Mouse (Mus musculus): ENCODE measurements at regions not wholly inside any gene's neighbourhood (a gene's known extent, or its start where the extent isn't known, plus 50 kb on each side); places are given as distances from the start of the nearest gene placed in this dataset.

GRCm38 (mm10) chr3:70384235-70384634 is 376.8 kb downstream of the Otol1 start:
- Histone ChIP-seq H3K36me3 (replicated peaks) (no peaks in the 10 kb centered on the region), H3K4me3 (replicated peaks) (no peak overlapping the region), H3K9ac (no peak overlapping the region), H3K27ac (no peak overlapping the region), H3K4me1 (no peaks in the 10 kb centered on the region), H3K4me2 (no peak overlapping the region), H3K9me3 (no peaks in the 10 kb centered on the region), H3K27me3 (no peaks in the 10 kb centered on the region)
- WGBS, result 85% methylated on average over 1 of the region's 1 CpGs
- no peak for ATAC-seq (ENCODE audit: low FRiP score)

- ATAC-seq (ENCODE audit: low FRiP score), result no peak
- no peak overlapping the region for H3K27ac ChIP-seq
- H3K27me3 ChIP-seq, result no peaks in the 10 kb centered on the region
- H3K9me3 ChIP-seq, result no peaks in the 10 kb centered on the region
- H3K4me2 ChIP-seq, result no peak overlapping the region
- no peaks in the 10 kb centered on the region for H3K4me1 ChIP-seq
- 84% methylated on average over 4 of the region's 4 CpGs for WGBS
- no peak overlapping the region for H3K9ac ChIP-seq
- H3K4me3 ChIP-seq (replicated peaks), result no peak overlapping the region
- H3K36me3 ChIP-seq (replicated peaks), result no peaks in the 10 kb centered on the region
Measured at GRCm38 (mm10) chr3:70385961-70386360, 378.5 kb downstream of the Otol1 start.

GRCm38 (mm10) chr3:70401187-70401586 is 393.8 kb downstream of the Otol1 start:
- no peaks in the 10 kb centered on the region for H3K36me3 ChIP-seq (replicated peaks)
- no peak overlapping the region for H3K4me3 ChIP-seq (replicated peaks)
- H3K4me2 ChIP-seq, result no peak overlapping the region
- no peak overlapping the region for H3K27ac ChIP-seq
- H3K9ac ChIP-seq, result no peak overlapping the region
- H3K27me3 ChIP-seq, result no peaks in the 10 kb centered on the region
- no peaks in the 10 kb centered on the region for H3K4me1 ChIP-seq
- 74% methylated on average over 2 of the region's 2 CpGs for WGBS
- ATAC-seq (ENCODE audit: low FRiP score), result no peak
- 0 out of 2 replicates have a peak, but pooled peaks cover 3% of the 10 kb centered on the region for H3K9me3 ChIP-seq

- Histone ChIP-seq H3K9ac (no peak overlapping the region), H3K4me2 (no peak overlapping the region), H3K27ac (no peak overlapping the region), H3K4me1 (no peaks in the 10 kb centered on the region), H3K4me3 (replicated peaks) (no peak overlapping the region), H3K9me3 (0 out of 2 replicates have a peak, but pooled peaks cover 3% of the 10 kb centered on the region), H3K27me3 (no peaks in the 10 kb centered on the region), H3K36me3 (replicated peaks) (no peaks in the 10 kb centered on the region)
- WGBS, result 95% methylated on average over 1 of the region's 1 CpGs
- no peak for ATAC-seq (ENCODE audit: low FRiP score)
Measured at GRCm38 (mm10) chr3:70406571-70406970, 399.2 kb downstream of the Otol1 start.

- H3K9ac ChIP-seq, result no peak overlapping the region
- H3K27me3 ChIP-seq, result no peaks in the 10 kb centered on the region
- ATAC-seq (ENCODE audit: low FRiP score), result no peak
- no peaks in the 10 kb centered on the region for H3K36me3 ChIP-seq (replicated peaks)
- H3K4me1 ChIP-seq, result no peaks in the 10 kb centered on the region
- WGBS, result 76% methylated on average over 4 of the region's 4 CpGs
- no peak overlapping the region for H3K4me3 ChIP-seq (replicated peaks)
- no peaks in the 10 kb centered on the region for H3K9me3 ChIP-seq
- H3K27ac ChIP-seq, result no peak overlapping the region
- no peak overlapping the region for H3K4me2 ChIP-seq
Measured at GRCm38 (mm10) chr3:70418273-70418672, 410.9 kb downstream of the Otol1 start.

- Histone ChIP-seq H3K27ac (no peak overlapping the region), H3K36me3 (replicated peaks) (no peaks in the 10 kb centered on the region), H3K4me1 (no peaks in the 10 kb centered on the region), H3K4me2 (no peak overlapping the region), H3K9me3 (no peaks in the 10 kb centered on the region), H3K27me3 (no peaks in the 10 kb centered on the region), H3K9ac (no peak overlapping the region), H3K4me3 (replicated peaks) (no peak overlapping the region)
- 83% methylated on average over 1 of the region's 1 CpGs for WGBS
- no peak for ATAC-seq (ENCODE audit: low FRiP score)
Measured at GRCm38 (mm10) chr3:70422016-70422415, 414.6 kb downstream of the Otol1 start.

GRCm38 (mm10) chr3:70422669-70423068 is 415.3 kb downstream of the Otol1 start:
- no peaks in the 10 kb centered on the region for H3K36me3 ChIP-seq (replicated peaks)
- no peaks in the 10 kb centered on the region for H3K27me3 ChIP-seq
- no peak overlapping the region for H3K4me3 ChIP-seq (replicated peaks)
- no peaks in the 10 kb centered on the region for H3K9me3 ChIP-seq
- ATAC-seq (ENCODE audit: low FRiP score), result no peak
- H3K9ac ChIP-seq, result no peak overlapping the region
- H3K27ac ChIP-seq, result no peak overlapping the region
- WGBS, result 65% methylated on average over 3 of the region's 3 CpGs
- no peaks in the 10 kb centered on the region for H3K4me1 ChIP-seq
- no peak overlapping the region for H3K4me2 ChIP-seq

GRCm38 (mm10) chr3:70436671-70437070 is 429.3 kb downstream of the Otol1 start:
- Histone ChIP-seq H3K9ac (no peak overlapping the region), H3K9me3 (no peaks in the 10 kb centered on the region), H3K4me1 (no peaks in the 10 kb centered on the region), H3K27me3 (no peaks in the 10 kb centered on the region), H3K27ac (no peak overlapping the region), H3K36me3 (replicated peaks) (no peaks in the 10 kb centered on the region), H3K4me3 (replicated peaks) (no peak overlapping the region), H3K4me2 (no peak overlapping the region)
- 81% methylated on average over 4 of the region's 4 CpGs for WGBS
- ATAC-seq (ENCODE audit: low FRiP score), result no peak

- Histone ChIP-seq H3K9ac (no peak overlapping the region), H3K27me3 (no peaks in the 10 kb centered on the region), H3K4me3 (replicated peaks) (no peak overlapping the region), H3K9me3 (no peaks in the 10 kb centered on the region), H3K4me1 (no peaks in the 10 kb centered on the region), H3K36me3 (replicated peaks) (no peaks in the 10 kb centered on the region), H3K27ac (no peak overlapping the region), H3K4me2 (no peak overlapping the region)
- ATAC-seq (ENCODE audit: low FRiP score), result no peak
- 44% methylated on average over 2 of the region's 2 CpGs for WGBS
Measured at GRCm38 (mm10) chr3:70457181-70457847, 449.9 kb downstream of the Otol1 start.

GRCm38 (mm10) chr3:70460811-70461210 is 453.4 kb downstream of the Otol1 start:
- 67% methylated on average over 2 of the region's 2 CpGs for WGBS
- H3K27ac ChIP-seq, result no peak overlapping the region
- no peak overlapping the region for H3K9ac ChIP-seq
- no peak for ATAC-seq (ENCODE audit: low FRiP score)
- no peak overlapping the region for H3K4me2 ChIP-seq
- no peak overlapping the region for H3K4me3 ChIP-seq (replicated peaks)
- H3K4me1 ChIP-seq, result no peaks in the 10 kb centered on the region
- no peaks in the 10 kb centered on the region for H3K9me3 ChIP-seq
- H3K27me3 ChIP-seq, result no peaks in the 10 kb centered on the region
- H3K36me3 ChIP-seq (replicated peaks), result no peaks in the 10 kb centered on the region

GRCm38 (mm10) chr3:70463221-70463620 is 455.8 kb downstream of the Otol1 start:
- no peak for ATAC-seq (ENCODE audit: low FRiP score)
- H3K27ac ChIP-seq, result no peak overlapping the region
- H3K9ac ChIP-seq, result no peak overlapping the region
- no peak overlapping the region for H3K4me2 ChIP-seq
- no peak overlapping the region for H3K4me3 ChIP-seq (replicated peaks)
- H3K27me3 ChIP-seq, result no peaks in the 10 kb centered on the region
- no peaks in the 10 kb centered on the region for H3K9me3 ChIP-seq
- no peaks in the 10 kb centered on the region for H3K4me1 ChIP-seq
- no peaks in the 10 kb centered on the region for H3K36me3 ChIP-seq (replicated peaks)

- Histone ChIP-seq H3K9ac (no peak overlapping the region), H3K27ac (peak overlapping the region; percentile 42; the same call in 1 of the 2 replicates), H3K4me3 (replicated peaks) (no peak overlapping the region), H3K27me3 (no peaks in the 10 kb centered on the region), H3K36me3 (replicated peaks) (no peaks in the 10 kb centered on the region), H3K9me3 (no peaks in the 10 kb centered on the region), H3K4me2 (no peak overlapping the region; the same call in 1 of the 2 replicates), H3K4me1 (peaks cover 6% of the 10 kb centered on the region; the same call in 1 of the 2 replicates)
- peak; percentile 90 for ATAC-seq (ENCODE audit: low FRiP score)
- WGBS, result 31% methylated on average over 9 of the region's 9 CpGs
Measured at GRCm38 (mm10) chr3:70482521-70482920, 475.1 kb downstream of the Otol1 start.

GRCm38 (mm10) chr3:70483066-70483743 is 475.8 kb downstream of the Otol1 start:
- peak overlapping the region; percentile 42; the same call in 1 of the 2 replicates for H3K27ac ChIP-seq

More at GRCm38 (mm10) chr3:70483066-70483743, 475.8 kb downstream of the Otol1 start:
- ATAC-seq (ENCODE audit: low FRiP score), result peak; percentile 70; the same call in 1 of the 2 replicates
- 29% methylated on average over 5 of the region's 5 CpGs for WGBS
- Histone ChIP-seq H3K4me2 (peak overlapping the region; percentile 15; the same call in 1 of the 2 replicates), H3K4me3 (replicated peaks) (no peak overlapping the region), H3K9ac (no peak overlapping the region), H3K27me3 (no peaks in the 10 kb centered on the region), H3K36me3 (replicated peaks) (no peaks in the 10 kb centered on the region), H3K4me1 (peaks cover 6% of the 10 kb centered on the region; the same call in 1 of the 2 replicates), H3K9me3 (no peaks in the 10 kb centered on the region)
